Mouse (Mus musculus) MEL (cell line): Measurements from ENCODE around the gene Lpo. TPM values are rescaled to one million over a fixed set of nuclear protein-coding genes. Genes with fewer than 3 reads are reported as not detected.
"Not testable (repeated sequence)": the region's sequence is repeated elsewhere in the genome, so short reads cannot be mapped to it uniquely, and the experiment has no call there.

ENCODE experiments used
- DNase-seq: peaks from one replicate; pipeline ENCODE4 v3.0.0; 2011; ENCODE audit warnings: low read depth, low spot score
- H3K27ac ChIP-seq: 2 replicates; pipeline ENCODE4 v1.5.1; 2012; ENCODE audit warnings: low read depth, mild to moderate bottlenecking, control low read depth, low read length, moderate library complexity; ENCODE audit not compliant: control insufficient read depth
- H3K27me3 ChIP-seq, 2 experiments: fragments of 150-350 bp in 1 of 2; sonication (generic) in 1 of 2; 2 replicates each; pipeline ENCODE4 v1.6.1; 2012; ENCODE audit warnings: low read length in 2 of 2, mild to moderate bottlenecking in 2 of 2, improper control_type of control experiment in 1 of 2, moderate library complexity in 1 of 2; ENCODE audit not compliant: insufficient read depth in 2 of 2, control insufficient read depth in 1 of 2
- H3K36me3 ChIP-seq, 2 experiments: 2 replicates each; pipeline ENCODE4 v1.6.1; 2012 to 2014; ENCODE audit warnings: low read length in 2 of 2, improper control_type of control experiment in 1 of 2, inconsistent platforms in 1 of 2, mild to moderate bottlenecking in 1 of 2; ENCODE audit not compliant: insufficient read depth in 2 of 2, control insufficient read depth in 1 of 2
- H3K4me1 ChIP-seq, 2 experiments: fragments of 150-350 bp in 1 of 2; sonication (generic) in 1 of 2; 2 replicates each; pipeline ENCODE4 v1.6.1; 2012; ENCODE audit warnings: low read length in 2 of 2, improper control_type of control experiment in 1 of 2, mild to moderate bottlenecking in 1 of 2; ENCODE audit not compliant: insufficient read depth in 2 of 2, control insufficient read depth in 1 of 2
- H3K4me3 ChIP-seq, 2 experiments: fragments of 150-350 bp in 1 of 2; sonication (generic) in 1 of 2; 2 replicates each; pipeline ENCODE4 v1.5.1; 2012; ENCODE audit warnings: low read depth in 2 of 2, low read length in 2 of 2, mild to moderate bottlenecking in 2 of 2, moderate library complexity in 2 of 2, control low read depth in 1 of 2, improper control_type of control experiment in 1 of 2; ENCODE audit not compliant: control insufficient read depth in 1 of 2, insufficient read depth in 1 of 2
- H3K79me2 ChIP-seq: 2 replicates; pipeline ENCODE4 v1.6.1; 2012; ENCODE audit warnings: mild to moderate bottlenecking, low read length, moderate library complexity; ENCODE audit not compliant: control insufficient read depth, poor library complexity, insufficient read depth
- H3K9ac ChIP-seq: 2 replicates; pipeline ENCODE4 v1.6.1; 2012; ENCODE audit warnings: low read depth, mild to moderate bottlenecking, control low read depth, low read length, moderate library complexity; ENCODE audit not compliant: control insufficient read depth, poor library complexity, severe bottlenecking
- H3K9me3 ChIP-seq: fragments of 150-350 bp; sonication (generic); replicated peaks from 2 replicates; pipeline ENCODE4 v1.6.1; 2012; ENCODE audit warnings: mild to moderate bottlenecking, low read length, improper control_type of control experiment, moderate library complexity; ENCODE audit not compliant: insufficient read depth
- CHD2 ChIP-seq: IDR thresholded peaks from 2 replicates; pipeline ENCODE4 v1.6.1; 2011; ENCODE audit warnings: low read length, improper control_type of control experiment
- CTCF ChIP-seq, 3 experiments: IDR thresholded peaks in 2 of 3; conservative IDR thresholded peaks in 1 of 3; 2 replicates each; pipeline ENCODE4 v1.5.1; 2011 to 2012; ENCODE audit warnings: low read length in 3 of 3, low read depth in 2 of 3, mild to moderate bottlenecking in 2 of 3, improper control_type of control experiment in 1 of 3, inconsistent platforms in 1 of 3, mixed read lengths in 1 of 3, moderate library complexity in 1 of 3; ENCODE audit not compliant: control insufficient read depth in 1 of 3, insufficient read depth in 1 of 3, poor library complexity in 1 of 3, severe bottlenecking in 1 of 3
- E2F4 ChIP-seq: IDR thresholded peaks from 2 replicates; pipeline ENCODE4 v1.6.1; 2011; ENCODE audit warnings: low read depth, low read length, improper control_type of control experiment, borderline replicate concordance
- EP300 ChIP-seq, 2 experiments: IDR thresholded peaks; 2 replicates each; pipeline ENCODE4 v1.6.1; 2011; ENCODE audit warnings: improper control_type of control experiment in 2 of 2, low read length in 2 of 2, low read depth in 1 of 2, mild to moderate bottlenecking in 1 of 2
- GATA1 ChIP-seq: IDR thresholded peaks from 2 replicates; pipeline ENCODE4 v1.6.1; 2011; ENCODE audit warnings: low read depth, low read length, improper control_type of control experiment
- KAT2A ChIP-seq: conservative IDR thresholded peaks from 2 replicates; pipeline ENCODE4 v1.6.1; 2012; ENCODE audit warnings: low read depth, low read length, improper control_type of control experiment, inconsistent platforms
- MAX ChIP-seq: IDR thresholded peaks from 2 replicates; pipeline ENCODE4 v1.6.1; 2011; ENCODE audit warnings: low read length, improper control_type of control experiment
- MAZ ChIP-seq: IDR thresholded peaks from 2 replicates; pipeline ENCODE4 v1.6.1; 2012; ENCODE audit warnings: low read depth, mild to moderate bottlenecking, inconsistent platforms, low read length, improper control_type of control experiment
- MEF2A ChIP-seq: IDR thresholded peaks from 2 replicates; pipeline ENCODE4 v1.6.1; 2014; ENCODE audit warnings: low read depth, mild to moderate bottlenecking, inconsistent platforms, low read length, improper control_type of control experiment; ENCODE audit not compliant: poor library complexity, insufficient replicate concordance, severe bottlenecking; ENCODE audit errors: extremely low read depth
- MXI1 ChIP-seq: IDR thresholded peaks from 2 replicates; pipeline ENCODE4 v1.6.1; 2011; ENCODE audit warnings: mild to moderate bottlenecking, low read depth, low read length, improper control_type of control experiment
- MYB ChIP-seq: IDR thresholded peaks from 2 replicates; pipeline ENCODE4 v1.6.1; 2011; ENCODE audit warnings: mild to moderate bottlenecking, low read depth, low read length, improper control_type of control experiment
- POLR2AphosphoS2 ChIP-seq: IDR thresholded peaks from 2 replicates; pipeline ENCODE4 v1.6.1; 2011; ENCODE audit warnings: low read length, improper control_type of control experiment
- RAD21 ChIP-seq: IDR thresholded peaks from 2 replicates; pipeline ENCODE4 v1.6.1; 2011; ENCODE audit warnings: mild to moderate bottlenecking, low read depth, low read length, improper control_type of control experiment
- SIN3A ChIP-seq: IDR thresholded peaks from 2 replicates; pipeline ENCODE4 v1.6.1; 2012; ENCODE audit warnings: low read length, improper control_type of control experiment, inconsistent platforms
- SMC3 ChIP-seq: IDR thresholded peaks from 2 replicates; pipeline ENCODE4 v1.6.1; 2011; ENCODE audit warnings: low read depth, low read length, improper control_type of control experiment
- TAL1 ChIP-seq: IDR thresholded peaks from 2 replicates; pipeline ENCODE4 v1.6.1; 2012; ENCODE audit warnings: mild to moderate bottlenecking, inconsistent platforms, low read length, moderate library complexity, mixed read lengths
- TBP ChIP-seq: IDR thresholded peaks from 2 replicates; pipeline ENCODE4 v1.8.0; 2011; ENCODE audit warnings: low read depth, low read length, improper control_type of control experiment
- TCF12 ChIP-seq: IDR thresholded peaks from 2 replicates; pipeline ENCODE4 v1.6.1; 2014; ENCODE audit warnings: low read depth, mild to moderate bottlenecking, inconsistent platforms, low read length, improper control_type of control experiment, moderate library complexity
- ZC3H11A ChIP-seq: IDR thresholded peaks from 2 replicates; pipeline ENCODE4 v1.6.1; 2012; ENCODE audit warnings: low read depth, mild to moderate bottlenecking, inconsistent platforms, low read length, improper control_type of control experiment
- ZNF384 ChIP-seq: IDR thresholded peaks from 2 replicates; pipeline ENCODE4 v1.6.1; 2012; ENCODE audit warnings: low read depth, mild to moderate bottlenecking, inconsistent platforms, low read length, improper control_type of control experiment
- polyA plus RNA-seq, 2 experiments: library from polyadenylated mRNA; stranded (reverse) in 1 of 2; unstranded in 1 of 2; fragments of >175 nt in 1 of 2; fragments of >200 nt in 1 of 2; gene quantifications; 2 replicates each; pipeline versions ENCODE4 v1.2.1 to v1.2.4; 2012; ENCODE audit warnings: low replicate concordance in 2 of 2, low read depth in 1 of 2; ENCODE audit not compliant: insufficient read length in 2 of 2, insufficient read depth in 1 of 2, missing spikeins in 1 of 2
- total RNA-seq: library from RNA; depleted of rRNA; stranded (reverse); fragments of 300-350 nt; gene quantifications from 2 replicates; pipeline ENCODE4 v1.2.3, GENCODE M21; 2012

The Lpo gene
- total and polyA plus RNA-seq, 3 experiments = not detected

DNA sequence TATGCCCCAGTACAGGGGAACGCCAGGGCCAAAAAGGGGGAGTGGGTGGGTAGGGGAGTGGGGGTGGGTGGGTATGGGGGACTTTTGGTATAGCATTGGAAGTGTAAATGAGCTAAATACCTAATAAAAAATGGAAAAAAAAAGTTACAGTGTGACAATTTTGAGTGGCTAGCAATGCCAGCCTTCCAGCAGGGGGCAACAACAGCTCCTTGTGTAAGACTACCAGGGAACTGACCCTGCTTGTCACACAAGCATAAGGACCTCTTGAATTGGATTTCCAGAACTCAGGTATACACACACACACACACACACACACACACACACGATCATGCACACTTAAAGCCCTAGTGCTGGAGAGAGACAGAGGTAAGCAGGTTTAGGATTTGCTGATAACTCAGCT is 38.8 kb upstream of the Lpo start:
- TF ChIP-seq SMC3 (peak; percentile 25; the same call in 1 of the 2 replicates), ZNF384 (0 out of 2 replicates have a peak, but pooled peaks have one; percentile 29), RAD21 (peak; percentile 13), CTCF (IDR thresholded peaks at IDR 0.05 in 2 of 3, conservative IDR thresholded peaks at IDR 0.05 in 1 of 3; ENCODE audit: control insufficient read depth in 1 of 3, insufficient read depth in 1 of 3, low read depth in 2 of 3, low read length in 3 of 3, poor library complexity in 1 of 3, severe bottlenecking in 1 of 3) (peak; percentile 16 to 56 (median 46); a peak in 5 of 6 replicates)
- H3K4me1 ChIP-seq, H3K9me3 ChIP-seq, H3K9ac ChIP-seq, H3K27ac ChIP-seq, H3K79me2 ChIP-seq, H3K4me3 ChIP-seq, H3K27me3 ChIP-seq, H3K36me3 ChIP-seq: not testable (repeated sequence)
- peak; percentile 38 for DNase-seq

DNA sequence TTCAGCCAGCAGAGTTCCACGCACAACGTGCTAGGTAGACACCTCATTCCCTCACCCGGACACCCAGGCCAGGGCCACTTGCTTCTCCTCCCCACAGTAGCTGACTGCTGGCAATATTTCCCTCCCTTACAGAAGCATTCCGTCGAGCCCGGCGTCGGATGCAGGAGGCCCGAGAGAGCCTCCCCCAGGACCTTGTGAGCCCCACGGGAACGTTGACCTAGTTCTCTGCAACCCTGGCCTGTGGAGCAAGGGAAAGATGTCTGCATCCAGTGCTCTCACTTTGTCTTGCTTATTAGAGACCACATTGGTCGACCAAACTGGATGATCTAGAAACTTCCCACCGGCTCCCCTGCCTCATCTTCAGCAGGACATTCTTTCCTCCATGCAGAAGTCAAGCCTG is 34.7 kb upstream of the Lpo start:
- TF ChIP-seq CHD2 = no peak
- TF ChIP-seq TBP = no peak
- TF ChIP-seq MAX = no peak
- TF ChIP-seq SIN3A = no peak
- TF ChIP-seq MAZ = no peak
- TF ChIP-seq RAD21 = no peak
- no peak for TF ChIP-seq MEF2A
- TF ChIP-seq ZC3H11A = no peak
- TF ChIP-seq TAL1 = no peak
- TF ChIP-seq POLR2AphosphoS2 = no peak
- no peak for TF ChIP-seq GATA1
- no peak for TF ChIP-seq SMC3
- no peak for TF ChIP-seq KAT2A
- no peaks in the 10 kb centered on the region for H3K36me3 ChIP-seq
- H3K4me1 ChIP-seq = no peaks in the 10 kb centered on the region
- no peaks in the 10 kb centered on the region for H3K27me3 ChIP-seq
- no peak overlapping the region for H3K9ac ChIP-seq
- no peak overlapping the region for H3K4me3 ChIP-seq
- no peaks in the 10 kb centered on the region for H3K79me2 ChIP-seq
- no peaks in the 10 kb centered on the region for H3K9me3 ChIP-seq
- no peak for DNase-seq
- H3K27ac ChIP-seq = no peak overlapping the region

DNA sequence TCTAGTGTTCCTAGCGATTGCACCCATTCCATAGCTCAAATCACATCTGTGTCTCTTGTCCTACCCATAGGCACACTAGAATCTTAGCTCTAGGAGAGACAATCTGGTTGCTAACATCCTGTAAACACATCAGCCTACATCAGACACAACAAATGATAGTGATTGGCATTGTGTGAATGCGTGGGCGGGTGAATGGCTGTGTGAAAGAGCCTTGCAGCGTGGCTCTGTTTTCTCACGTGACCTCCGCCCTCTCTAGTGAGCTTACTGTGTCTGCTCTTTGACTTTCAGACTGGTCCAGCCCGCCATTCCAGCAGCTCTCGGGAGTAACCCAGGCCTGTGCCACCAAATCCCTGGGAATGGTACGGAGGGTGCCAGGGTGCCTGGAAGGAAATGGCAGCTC is 32.3 kb upstream of the Lpo start:
- no peaks in the 10 kb centered on the region for H3K9me3 ChIP-seq
- no peaks in the 10 kb centered on the region for H3K4me1 ChIP-seq
- H3K79me2 ChIP-seq = no peaks in the 10 kb centered on the region
- H3K4me3 ChIP-seq = no peak overlapping the region
- H3K36me3 ChIP-seq = no peaks in the 10 kb centered on the region
- H3K9ac ChIP-seq = no peak overlapping the region
- no peak overlapping the region for H3K27ac ChIP-seq
- no peaks in the 10 kb centered on the region for H3K27me3 ChIP-seq
- no peak for TF ChIP-seq EP300 (IDR thresholded peaks at IDR 0.05; ENCODE audit: low read depth in 1 of 2, low read length in 2 of 2)
- TF ChIP-seq CHD2 = no peak
- TF ChIP-seq TBP = no peak
- no peak for TF ChIP-seq MEF2A
- TF ChIP-seq RAD21 = no peak
- no peak for TF ChIP-seq MAZ
- no peak for TF ChIP-seq TCF12
- TF ChIP-seq E2F4 = no peak
- TF ChIP-seq MYB = no peak
- TF ChIP-seq TAL1 = no peak
- no peak for TF ChIP-seq MXI1
- no peak for DNase-seq
